Mouse (Mus musculus): ENCODE data around the gene Camk2g.
A peak's percentile ranks its signal among the peaks of the same experiment; 100 is the strongest.

Camk2g gene

DNA sequence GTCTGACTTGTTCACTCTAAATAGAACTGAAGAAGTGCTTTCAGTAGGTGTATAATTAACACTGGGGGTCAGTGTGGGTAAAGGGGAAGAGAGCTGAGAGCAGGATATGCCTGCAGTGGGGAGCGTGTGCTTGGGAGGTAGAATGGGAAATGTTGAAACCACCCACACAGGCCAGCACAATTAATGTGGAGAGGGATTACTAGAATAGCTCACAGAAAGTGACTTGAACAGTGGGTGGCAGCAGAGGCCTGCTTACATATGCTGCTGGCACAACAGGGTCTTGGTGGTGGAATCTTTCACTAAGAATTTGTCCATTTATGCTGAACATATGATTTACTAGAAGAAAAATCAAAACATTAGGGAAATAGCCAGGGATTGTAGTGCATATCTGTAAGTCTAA, 96.9 kb downstream of the Camk2g start:
- peak; percentile 38 for DNase-seq

DNA sequence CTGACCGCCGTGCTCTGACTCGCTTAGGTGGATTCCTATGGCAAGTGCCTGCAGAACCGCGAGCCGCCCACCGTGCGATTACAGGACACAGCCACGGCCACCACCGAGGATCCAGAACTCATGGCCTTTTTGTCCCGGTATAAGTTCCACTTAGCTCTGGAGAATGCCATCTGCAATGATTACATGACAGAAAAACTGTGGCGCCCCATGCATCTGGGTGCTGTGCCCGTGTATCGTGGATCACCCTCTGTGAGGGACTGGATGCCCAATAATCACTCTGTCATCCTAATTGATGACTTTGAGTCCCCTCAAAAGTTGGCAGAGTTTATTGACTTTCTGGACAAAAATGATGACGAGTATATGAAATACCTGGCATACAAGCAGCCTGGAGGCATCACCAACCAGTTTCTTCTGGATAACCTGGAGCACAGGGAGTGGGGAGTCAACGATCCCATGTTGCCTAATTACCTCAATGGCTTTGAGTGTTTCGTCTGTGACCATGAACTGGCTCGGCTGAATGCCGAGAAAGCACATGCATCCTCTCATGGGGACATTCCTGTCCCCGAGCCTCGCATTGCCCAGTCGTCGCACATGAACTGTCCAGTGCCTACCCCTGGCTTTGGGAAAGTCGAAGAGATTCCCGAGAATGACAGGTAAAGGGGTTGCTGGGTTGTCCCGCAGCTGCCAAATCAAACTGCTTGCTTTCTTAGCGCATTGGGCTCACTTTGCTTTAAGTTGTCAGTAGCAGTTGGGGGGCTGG, 97.9 kb downstream of the Camk2g start:
- DNase-seq, result peak; percentile 28

DNA sequence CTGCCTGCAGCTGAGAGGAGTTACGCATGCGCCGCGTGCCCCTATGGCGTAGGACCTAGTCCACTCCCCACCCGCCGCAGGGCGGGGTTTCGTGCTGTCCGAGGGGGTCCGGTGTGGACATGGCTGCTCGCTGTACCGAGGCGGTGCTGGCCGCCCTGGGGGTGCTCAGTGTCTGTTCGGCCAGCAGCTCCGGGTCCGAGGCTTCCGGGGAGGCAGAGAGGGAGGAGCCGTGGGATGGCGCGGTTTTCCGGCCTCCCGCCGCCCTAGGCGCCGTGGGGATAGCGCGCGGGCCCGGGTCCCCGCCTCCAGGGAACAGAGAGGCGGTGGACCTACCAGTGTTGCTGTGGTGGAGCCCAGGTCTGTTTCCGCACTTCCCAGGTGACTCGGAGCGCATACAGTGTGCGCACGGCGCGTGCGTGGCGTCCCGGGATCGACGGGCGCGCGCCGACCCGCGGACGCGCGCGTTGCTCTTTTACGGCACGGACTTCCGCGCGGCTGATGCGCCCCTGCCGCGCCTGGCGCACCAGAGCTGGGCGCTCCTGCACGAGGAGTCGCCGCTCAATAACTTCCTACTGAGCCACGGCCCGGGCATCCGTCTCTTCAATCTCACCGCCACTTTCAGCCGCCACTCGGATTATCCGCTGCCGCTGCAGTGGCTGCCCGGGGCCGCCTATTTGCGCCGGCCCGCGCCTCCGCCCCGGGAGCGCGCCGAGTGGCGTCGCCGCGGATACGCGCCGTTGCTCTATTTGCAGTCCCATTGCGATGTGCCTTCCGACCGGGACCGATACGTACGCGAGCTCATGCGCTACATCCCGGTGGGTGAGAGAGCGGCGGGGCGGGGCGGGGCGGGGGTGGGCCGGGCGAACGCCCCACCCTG, 98.8 kb downstream of the Camk2g start, which contains the start of gene Fut11:
Fut11 (plus strand) TSS at position 85 of the 877 bp plus-strand sequence.
- DNase-seq, result peak; percentile 76

DNA sequence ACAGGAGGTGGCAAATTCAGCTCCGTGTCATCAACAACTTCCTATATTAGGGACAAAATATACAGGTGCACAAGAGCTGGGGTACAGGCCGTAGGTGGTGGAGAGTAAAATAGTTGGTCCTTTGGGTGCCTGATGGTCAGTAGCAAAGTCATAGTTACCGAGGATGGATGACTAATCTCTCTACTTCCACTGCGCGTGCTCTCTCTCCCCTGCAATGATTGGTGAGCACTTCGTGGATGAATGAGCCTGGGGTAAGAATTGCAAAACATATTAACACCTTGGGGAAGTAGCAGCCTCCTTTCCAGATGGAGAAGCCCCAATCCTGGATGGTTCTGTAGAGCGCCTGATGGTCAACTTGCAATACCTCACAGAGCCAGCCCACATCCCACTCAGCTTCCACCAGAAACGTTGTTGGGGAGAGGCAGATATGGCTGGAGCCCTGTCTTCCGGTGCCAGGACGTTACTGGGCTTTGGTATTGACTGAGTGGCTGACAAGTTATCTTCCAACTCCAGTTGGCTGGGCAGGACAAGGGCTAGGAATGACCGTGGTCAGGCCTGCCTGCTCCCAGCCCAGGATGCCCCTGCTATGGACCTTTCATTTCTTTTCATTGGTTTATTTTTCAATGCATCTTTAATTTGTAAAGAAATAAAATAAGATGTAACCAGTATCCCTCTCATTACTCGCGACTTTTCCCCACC, 99.6 kb downstream of the Camk2g start:
- DNase-seq, result no peak

DNA sequence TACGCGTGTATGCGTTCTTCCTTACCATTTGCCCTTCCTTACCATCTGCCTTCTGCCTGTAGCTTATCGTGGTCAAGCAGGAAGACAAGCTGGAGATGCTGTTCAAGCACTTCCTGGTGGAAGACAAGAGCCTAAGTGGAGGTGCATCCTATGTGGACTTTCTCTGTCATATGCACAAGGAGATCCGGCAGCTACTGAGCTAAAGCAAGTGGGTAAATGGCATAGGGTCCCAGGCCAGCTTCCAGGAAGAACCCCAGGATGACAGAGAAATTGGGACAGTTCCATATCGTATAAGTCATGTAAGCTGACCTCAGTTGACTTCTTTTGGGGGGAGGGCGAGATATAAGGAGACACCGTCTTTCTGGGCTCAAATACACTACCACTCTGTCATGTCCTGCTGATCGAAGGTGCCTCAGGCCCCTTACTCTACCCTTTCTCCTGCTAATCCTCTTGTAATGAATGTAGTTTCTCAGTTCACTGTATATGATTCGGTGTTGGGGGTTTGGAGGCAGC, 100.2 kb downstream of the Camk2g start:
- no peak for DNase-seq

DNA sequence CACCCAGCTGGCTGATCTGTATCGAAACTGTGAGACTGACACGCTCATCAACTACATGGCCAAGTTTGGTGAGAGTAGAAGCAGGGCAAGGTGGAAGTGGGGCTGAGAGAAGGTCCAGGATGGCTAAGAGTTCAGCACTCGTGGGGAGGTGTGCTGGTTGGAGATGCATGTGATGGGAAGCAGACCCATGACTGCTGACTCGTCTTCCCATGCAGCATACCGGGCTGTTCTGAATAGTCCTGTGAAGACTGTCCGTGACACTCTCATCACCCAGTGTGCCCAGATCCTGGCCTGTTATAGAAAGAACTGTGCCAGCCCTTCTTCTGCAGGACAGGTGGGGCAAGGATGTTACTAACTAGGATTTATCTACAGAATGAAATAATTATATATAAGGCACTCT, 102.1 kb downstream of the Camk2g start:
- no peak for DNase-seq

DNA sequence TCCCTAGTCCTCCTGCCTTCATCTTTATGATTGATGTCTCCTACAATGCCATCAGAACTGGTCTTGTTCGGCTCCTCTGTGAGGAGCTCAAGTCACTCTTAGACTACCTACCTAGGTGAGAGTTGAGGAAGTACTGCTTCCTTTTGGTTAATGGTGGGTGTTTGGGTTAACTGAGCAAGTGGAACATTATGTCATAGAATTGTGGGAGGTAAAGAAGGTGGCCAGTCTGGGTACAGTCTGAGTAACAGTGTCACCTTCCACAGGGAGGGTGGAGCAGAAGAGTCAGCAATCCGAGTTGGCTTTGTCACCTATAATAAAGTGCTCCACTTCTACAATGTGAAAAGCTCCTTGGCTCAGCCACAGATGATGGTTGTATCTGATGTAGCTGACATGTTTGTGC, 104.9 kb downstream of the Camk2g start:
- DNase-seq, result no peak

DNA sequence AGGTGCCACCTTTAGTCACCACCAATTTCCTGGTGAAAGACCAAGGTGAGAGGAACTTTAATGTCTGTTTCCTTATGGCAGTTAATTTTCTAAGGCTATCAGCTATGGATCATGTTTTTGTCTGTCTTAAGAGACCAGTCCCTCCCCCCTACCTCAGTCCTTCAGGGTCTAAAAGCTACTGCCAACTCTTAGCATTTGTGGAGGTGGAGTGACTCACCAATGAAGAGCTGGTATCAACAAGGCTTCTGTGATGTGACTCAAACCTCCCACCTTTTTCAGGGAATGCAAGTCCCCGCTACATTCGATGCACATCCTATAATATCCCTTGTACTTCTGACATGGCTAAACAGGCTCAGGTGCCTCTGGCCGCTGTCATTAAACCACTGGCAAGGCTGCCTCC, 107.3 kb downstream of the Camk2g start:
- DNase-seq, result no peak
